Mouse (Mus musculus): ENCODE results near the gene Cop1. TPM values are rescaled to one million over a fixed set of nuclear protein-coding genes. Genes with fewer than 3 reads are reported as not detected.
A peak's percentile ranks its signal among the peaks of the same experiment; 100 is the strongest.

Cop1 gene
- polyA plus RNA-seq, 1 experiment from 2014 or later = 158 TPM

Small RNAs within 50 kb of the gene (microRNA-seq; reads per million reads assigned to microRNA genes)
- gene Mir1843b (ENCODE audit: insufficient number of aligned reads) = 24.4 reads per million, percentile 16 among the genes with 10 or more reads in this experiment

All from forebrain, embryonic 11.5 days (tissue).